Mouse (Mus musculus): ENCODE data around the gene Reps1.
A peak's percentile ranks its signal among the peaks of the same experiment; 100 is the strongest.
"Not testable (repeated sequence)": the region's sequence is repeated elsewhere in the genome, so short reads cannot be mapped to it uniquely, and the experiment has no call there.

Gene Reps1

GRCm38 (mm10) chr10:18066031-18066439, 10.4 kb downstream of the Reps1 start:
- peak; percentile 48 for DNase-seq

GRCm38 (mm10) chr10:18067761-18068446, 12.2 kb downstream of the Reps1 start:
- no peak for DNase-seq

GRCm38 (mm10) chr10:18068880-18069279, 13.2 kb downstream of the Reps1 start:
- DNase-seq: no peak

GRCm38 (mm10) chr10:18069576-18069975, 13.9 kb downstream of the Reps1 start:
- no peak for DNase-seq

- DNase-seq: peak; percentile 30
These were observed 14.5 kb downstream of the Reps1 start for GRCm38 (mm10) chr10:18070144-18070543.

- no peak for DNase-seq
These were observed 15.0 kb downstream of the Reps1 start for GRCm38 (mm10) chr10:18070616-18071015.

- DNase-seq: no peak
These were observed 17.2 kb downstream of the Reps1 start for GRCm38 (mm10) chr10:18072871-18073270.

- peak; percentile 75 for DNase-seq
These were observed 18.9 kb downstream of the Reps1 start for GRCm38 (mm10) chr10:18074383-18075075.

- DNase-seq: no peak
These were observed 20.2 kb downstream of the Reps1 start for GRCm38 (mm10) chr10:18075845-18076244.

GRCm38 (mm10) chr10:18081536-18081935, 25.9 kb downstream of the Reps1 start:
- no peak for DNase-seq

GRCm38 (mm10) chr10:18082772-18083171, 27.1 kb downstream of the Reps1 start:
- no peak for DNase-seq

GRCm38 (mm10) chr10:18090691-18091090, 35.0 kb downstream of the Reps1 start:
- DNase-seq: no peak

GRCm38 (mm10) chr10:18102166-18102565, 46.5 kb downstream of the Reps1 start:
- peak; percentile 13 for DNase-seq

- DNase-seq: peak; percentile 32
These were observed 51.8 kb downstream of the Reps1 start for GRCm38 (mm10) chr10:18107471-18107870.

GRCm38 (mm10) chr10:18110940-18111339, 55.3 kb downstream of the Reps1 start:
- no peak for DNase-seq

GRCm38 (mm10) chr10:18113473-18114093, 57.9 kb downstream of the Reps1 start:
- no peak for DNase-seq

GRCm38 (mm10) chr10:18118336-18118735, 62.7 kb downstream of the Reps1 start:
- DNase-seq: peak; percentile 29

GRCm38 (mm10) chr10:18130276-18130675, 74.6 kb downstream of the Reps1 start:
- peak; percentile 65 for DNase-seq

GRCm38 (mm10) chr10:18131666-18132650, 76.3 kb downstream of the Reps1 start:
- peak; percentile 60 for DNase-seq

- DNase-seq: not testable (repeated sequence)
These were observed 83.3 kb downstream of the Reps1 start for GRCm38 (mm10) chr10:18138853-18139503.

GRCm38 (mm10) chr10:18139615-18140014, 84.0 kb downstream of the Reps1 start:
- no peak for DNase-seq

GRCm38 (mm10) chr10:18141389-18141788, 85.7 kb downstream of the Reps1 start:
- DNase-seq: no peak
